Mouse (Mus musculus) liver, embryonic 14.5 days (tissue): ENCODE data around the gene Mall.

Source experiments
- CTCF ChIP-seq: IDR thresholded peaks from 2 replicates; pipeline ENCODE4 v1.5.1; 2016; ENCODE audit warnings: antibody characterized with exemption, low read depth, control low read depth
- EP300 ChIP-seq: IDR thresholded peaks from 2 replicates; pipeline ENCODE4 v1.6.1; 2016; ENCODE audit warnings: antibody characterized with exemption, low read depth

- TF ChIP-seq CTCF (no peak), EP300 (no peak)
Observed at GRCm38 (mm10) chr2:127705267-127705666, 24.5 kb downstream of the Mall start.
